ENCODE assay signal across 9 mouse cellular contexts in genomic region chr4:131915821-131916328, GRCm38 (mm10). TPM values are rescaled to one million over a fixed set of nuclear protein-coding genes. Genes with fewer than 3 reads are reported as not detected.
DNase-seq lines count a peak whose midpoint lies in the region; ATAC-seq and TF ChIP-seq lines count a peak whose summit lies in the region.
"Had no signal": no experiment of that assay in that cellular context is flagged by ENCODE, and none has a peak within 500 bp of the region (broad histone marks: within the 10 kb centered on the region; RNA-seq: fewer than 3 reads in every experiment).

No protein-coding gene starts in this region.

- peaks cover 81% of the 10 kb centered on the region for H3K4me1 ChIP-seq in forebrain, embryonic 10.5 days
- H3K4me1 ChIP-seq in forebrain, embryonic 16.5 days (replicated peaks; ENCODE audit: control insufficient read depth, insufficient read depth, low read length): peaks cover 17% of the 10 kb centered on the region
- peaks cover 49% of the 10 kb centered on the region for H3K4me1 ChIP-seq in lung, embryonic 15.5 days
- H3K4me1 ChIP-seq in lung, adult 2 months (ENCODE audit: control insufficient read depth, insufficient read depth, low read length): peaks cover 8% of the 10 kb centered on the region
- peaks cover 38% of the 10 kb centered on the region for H3K4me1 ChIP-seq in intestine, embryonic 14.5 days (replicated peaks; ENCODE audit: control insufficient read depth, insufficient read depth, low read length)
- H3K4me1 ChIP-seq in neural tube, embryonic 12.5 days: peaks cover 51% of the 10 kb centered on the region

- no peak for TF ChIP-seq CTCF in lung, adult 2 months (IDR thresholded peaks at IDR 0.05; ENCODE audit: insufficient read depth, low read length)

- H3K4me3 ChIP-seq in forebrain, embryonic 10.5 days: peak overlapping the region; percentile 49
- no peak overlapping the region; the same call in 1 of the 2 replicates for H3K4me3 ChIP-seq in forebrain, embryonic 16.5 days (replicated peaks; ENCODE audit: low read length)
- H3K4me3 ChIP-seq in lung, embryonic 15.5 days: no peak overlapping the region
- H3K4me3 ChIP-seq in lung, adult 2 months (replicated peaks; ENCODE audit: extremely low read depth, low read depth, low read length): no peak overlapping the region
- no peak overlapping the region for H3K4me3 ChIP-seq in intestine, embryonic 14.5 days (ENCODE audit: low read depth, low read length)
- no peak overlapping the region; the same call in 1 of the 2 replicates for H3K4me3 ChIP-seq in neural tube, embryonic 12.5 days

- no peak overlapping the region for H3K27ac ChIP-seq in forebrain, embryonic 10.5 days
- no peak overlapping the region for H3K27ac ChIP-seq in forebrain, embryonic 16.5 days (ENCODE audit: low read length)
- H3K27ac ChIP-seq in lung, embryonic 15.5 days: no peak overlapping the region
- no peak overlapping the region for H3K27ac ChIP-seq in intestine, embryonic 14.5 days (ENCODE audit: low read depth)
- no peak overlapping the region for H3K27ac ChIP-seq in neural tube, embryonic 12.5 days
- H3K27ac ChIP-seq: layer of hippocampus, adult 2 months had no signal

- H3K9ac ChIP-seq in forebrain, embryonic 16.5 days (replicated peaks; ENCODE audit: low read depth, low read length): no peak overlapping the region
- no peak overlapping the region for H3K9ac ChIP-seq in lung, embryonic 15.5 days
- no peak overlapping the region for H3K9ac ChIP-seq in intestine, embryonic 14.5 days (ENCODE audit: low read length)
- no peak overlapping the region for H3K9ac ChIP-seq in neural tube, embryonic 12.5 days

- H3K9me3 ChIP-seq in forebrain, embryonic 10.5 days: no peaks in the 10 kb centered on the region
- no peaks in the 10 kb centered on the region for H3K9me3 ChIP-seq in forebrain, embryonic 16.5 days (ENCODE audit: control insufficient read depth, low read length)
- H3K9me3 ChIP-seq in lung, embryonic 15.5 days: no peaks in the 10 kb centered on the region
- no peaks in the 10 kb centered on the region for H3K9me3 ChIP-seq in intestine, embryonic 14.5 days (ENCODE audit: control insufficient read depth, low read length)
- H3K9me3 ChIP-seq in neural tube, embryonic 12.5 days: no peaks in the 10 kb centered on the region

- 15% methylated on average over 13 of the region's 13 CpGs for WGBS in forebrain, embryonic 10.5 days
- WGBS in forebrain, embryonic 16.5 days: 25% methylated on average over 13 of the region's 13 CpGs
- 25% methylated on average over 13 of the region's 13 CpGs for WGBS in lung, embryonic 15.5 days
- 49% methylated on average over 13 of the region's 13 CpGs for WGBS in lung, adult 2 months
- WGBS in intestine, embryonic 14.5 days: 34% methylated on average over 13 of the region's 13 CpGs
- WGBS in neural tube, embryonic 12.5 days: 16% methylated on average over 13 of the region's 13 CpGs

- peaks cover 99% of the 10 kb centered on the region for H3K27me3 ChIP-seq in forebrain, embryonic 10.5 days (ENCODE audit: poor library complexity, severe bottlenecking)
- peaks cover 80% of the 10 kb centered on the region for H3K27me3 ChIP-seq in forebrain, embryonic 16.5 days (replicated peaks; ENCODE audit: control insufficient read depth, insufficient read depth, low read length)
- H3K27me3 ChIP-seq in lung, embryonic 15.5 days: peaks cover 88% of the 10 kb centered on the region
- H3K27me3 ChIP-seq in intestine, embryonic 14.5 days (replicated peaks; ENCODE audit: control insufficient read depth, insufficient read depth, low read length): peaks cover 14% of the 10 kb centered on the region
- H3K27me3 ChIP-seq in neural tube, embryonic 12.5 days (replicated peaks): peaks cover 72% of the 10 kb centered on the region

- no peak overlapping the region; the same call in 1 of the 2 replicates for H3K4me2 ChIP-seq in forebrain, embryonic 16.5 days (ENCODE audit: low read length)
- peak overlapping the region; percentile 53; the same call in 1 of the 2 replicates for H3K4me2 ChIP-seq in lung, embryonic 15.5 days
- peak overlapping the region; percentile 46 for H3K4me2 ChIP-seq in intestine, embryonic 14.5 days (ENCODE audit: low read length)
- H3K4me2 ChIP-seq in neural tube, embryonic 12.5 days (replicated peaks): peak overlapping the region; percentile 59

- H3K36me3 ChIP-seq in forebrain, embryonic 10.5 days (replicated peaks): no peaks in the 10 kb centered on the region
- no peaks in the 10 kb centered on the region for H3K36me3 ChIP-seq in forebrain, embryonic 16.5 days (ENCODE audit: control insufficient read depth, insufficient read depth)
- H3K36me3 ChIP-seq in lung, embryonic 15.5 days: no peaks in the 10 kb centered on the region
- H3K36me3 ChIP-seq in intestine, embryonic 14.5 days (ENCODE audit: control insufficient read depth, insufficient read depth, low read length): no peaks in the 10 kb centered on the region
- H3K36me3 ChIP-seq in neural tube, embryonic 12.5 days: no peaks in the 10 kb centered on the region

- TF ChIP-seq POLR2A in lung, adult 2 months (IDR thresholded peaks at IDR 0.05; ENCODE audit: borderline replicate concordance, extremely low read depth, low read depth, low read length): no peak

- no peak for ATAC-seq in forebrain, embryonic 16.5 days
- ATAC-seq in lung, embryonic 15.5 days (ENCODE audit: borderline replicate concordance, extremely low read depth, low FRiP score, low TSS enrichment): no peak
- no peak for ATAC-seq in intestine, embryonic 14.5 days (replicated peaks; ENCODE audit: low FRiP score, low TSS enrichment, low read depth)
- 0 out of 2 replicates have a peak, but pooled peaks have one; percentile 19 for ATAC-seq in neural tube, embryonic 12.5 days (ENCODE audit: low FRiP score, low read depth)

- intact Hi-C loops in left cerebral cortex, postnatal 36 days (cut with DNase I): loop anchor here (5.0 kb wide), 2 partner anchors 46 to 161 kb away; partner anchors contain the start of gene Epb41

- no peak for DNase-seq in forebrain, embryonic 10.5 days (ENCODE audit: extremely low spot score, low spot score)
- no peak for DNase-seq in lung, adult 2 months
- DNase-seq in intestine, embryonic 14.5 days (ENCODE audit: low spot score): no peak
- no peak for DNase-seq in left cerebral cortex, postnatal 36 days (ENCODE audit: low spot score in 2 of 2)
- no peak for DNase-seq in yolk sac, embryonic 10.5 days (ENCODE audit: low spot score)

RNA-seq across cellular contexts. Expression of gene Tmem200b, which starts 5.7 kb away (rescaled TPM):
- polyA plus RNA-seq in forebrain, embryonic 10.5 days (2016; fragmentation: Nextera tagmentation; extraction: Ambion mirVana): 0.84 and 1.7 TPM in 2 replicates
- not detected in 2 replicates for polyA plus RNA-seq in forebrain, embryonic 16.5 days (2015; fragmentation: Nextera tagmentation; extraction: Ambion mirVana)
- 1.1 and 1.2 TPM in 2 replicates for polyA plus RNA-seq in lung, embryonic 15.5 days (2015; fragmentation: Nextera tagmentation; extraction: Ambion mirVana)
- 24.8 and 45.1 TPM in 2 replicates for polyA plus RNA-seq in lung, adult 2 months (2012; rRNA removed)
- polyA plus RNA-seq in intestine, embryonic 14.5 days (2014; fragmentation: Nextera tagmentation; extraction: Ambion mirVana): 1.9 and 2.3 TPM in 2 replicates
- polyA plus RNA-seq in neural tube, embryonic 12.5 days (2016; fragmentation: Nextera tagmentation; extraction: Ambion mirVana): 0.79 and 0.82 TPM in 2 replicates
- total RNA-seq in left cerebral cortex, postnatal 36 days (2021): 10 to 100 TPM in 1 of 2 experiments, 1 to 10 TPM in 1; 8.2 to 11.0 TPM

RNA-seq across cellular contexts. Expression of gene Srsf4, which starts 42.5 kb away (rescaled TPM):
- polyA plus RNA-seq in forebrain, embryonic 10.5 days (2016; fragmentation: Nextera tagmentation; extraction: Ambion mirVana): 152 and 155 TPM in 2 replicates
- 143 and 156 TPM in 2 replicates for polyA plus RNA-seq in forebrain, embryonic 16.5 days (2015; fragmentation: Nextera tagmentation; extraction: Ambion mirVana)
- polyA plus RNA-seq in lung, embryonic 15.5 days (2015; fragmentation: Nextera tagmentation; extraction: Ambion mirVana): 117 and 119 TPM in 2 replicates
- polyA plus RNA-seq in lung, adult 2 months (2012; rRNA removed): 38.0 and 49.9 TPM in 2 replicates
- polyA plus RNA-seq in intestine, embryonic 14.5 days (2014; fragmentation: Nextera tagmentation; extraction: Ambion mirVana): 102 and 103 TPM in 2 replicates
- polyA plus RNA-seq in neural tube, embryonic 12.5 days (2016; fragmentation: Nextera tagmentation; extraction: Ambion mirVana): 145 and 150 TPM in 2 replicates
- total RNA-seq in left cerebral cortex, postnatal 36 days (2021): 10 to 100 TPM; 70.3 to 76.8 TPM
